Mouse (Mus musculus): Measurements from ENCODE around the gene Nsa2.

The Nsa2 gene

DNA sequence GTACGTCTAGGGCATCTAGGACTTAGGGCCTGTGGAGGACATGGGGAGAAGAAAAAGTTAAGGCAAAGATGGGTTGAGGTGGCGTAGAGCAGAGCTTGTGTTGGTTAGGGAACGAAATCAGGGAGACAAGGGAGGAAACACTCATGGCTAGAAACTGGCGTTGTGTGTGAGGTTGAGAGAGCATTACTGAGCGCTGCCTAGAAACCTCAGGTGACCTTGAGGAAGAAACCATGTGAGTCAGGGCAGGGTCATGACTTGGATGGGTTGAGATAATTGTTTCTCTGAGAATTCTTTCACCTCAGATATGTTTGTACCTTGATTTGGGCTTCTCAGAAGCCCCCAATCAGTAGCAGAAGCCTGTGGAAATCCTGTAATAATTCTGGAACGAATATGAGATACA is 50.3 kb downstream of the Nsa2 start:
- in situ Hi-C loops (cut with MboI; ENCODE audit: low sequenced_read_pairs): no loop called here

DNA sequence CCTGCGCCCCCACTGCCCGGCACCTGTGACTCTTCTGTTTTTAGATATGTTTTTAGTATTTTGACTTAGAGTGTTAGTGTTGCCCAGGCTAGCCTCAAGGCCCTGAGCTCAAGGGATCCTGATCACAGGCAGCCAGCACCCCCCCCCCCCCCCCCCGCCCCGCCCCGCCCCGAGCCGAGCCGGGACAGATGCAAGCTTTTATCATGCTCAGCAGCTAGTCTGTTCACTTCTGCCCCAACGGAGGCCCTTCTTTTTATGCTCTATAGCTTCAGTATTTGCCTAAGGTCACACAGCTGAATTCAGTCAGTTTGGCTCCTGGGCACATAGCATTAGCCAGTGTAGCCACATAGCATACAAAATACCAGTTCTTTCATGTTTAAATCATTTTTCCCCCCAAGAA is 51.4 kb downstream of the Nsa2 start:
- in situ Hi-C loops (cut with MboI; ENCODE audit: low sequenced_read_pairs): no loop called here

- in situ Hi-C loops (cut with MboI; ENCODE audit: low sequenced_read_pairs): no loop called here
Observed at GRCm38 (mm10) chr13:97082432-97082831, 55.3 kb downstream of the Nsa2 start.

- in situ Hi-C loops (cut with MboI; ENCODE audit: low sequenced_read_pairs): no loop called here
Observed at GRCm38 (mm10) chr13:97080615-97081014, 57.1 kb downstream of the Nsa2 start.

- in situ Hi-C loops (cut with MboI; ENCODE audit: low sequenced_read_pairs): no loop called here
Observed at GRCm38 (mm10) chr13:97080201-97080600, 57.5 kb downstream of the Nsa2 start.

Measured in CH12F3 (cell line).